Mouse (Mus musculus) heart, postnatal 0 days (tissue): ENCODE data around the gene Vps8. TPM values are rescaled to one million over a fixed set of nuclear protein-coding genes. Genes with fewer than 3 reads are reported as not detected.
A peak's percentile ranks its signal among the peaks of the same experiment; 100 is the strongest.

Experiments used
- ATAC-seq: fragments of 200-750 bp; cut with Nextera tagmentation; 2 replicates; pipeline ENCODE4 v1.8.0; 2017; ENCODE audit warnings: low read depth, moderate number of reproducible peaks, moderate library complexity; ENCODE audit not compliant: insufficient read depth
- DNase-seq: peaks from one replicate; pipeline ENCODE4 v3.0.0-alpha.2; 2016; ENCODE audit warnings: low spot score
- H3K27ac ChIP-seq: fragments of 300-500 bp; sonication (generic); 2 replicates; pipeline ENCODE4 v1.5.1; 2014; ENCODE audit warnings: low read depth, mild to moderate bottlenecking
- H3K27me3 ChIP-seq: fragments of 300-500 bp; sonication (generic); 2 replicates; pipeline ENCODE4 v1.6.1; 2014; ENCODE audit warnings: low read length, mixed read lengths; ENCODE audit not compliant: control insufficient read depth, insufficient read depth
- H3K36me3 ChIP-seq: fragments of 300-500 bp; sonication (generic); replicated peaks from 2 replicates; pipeline ENCODE4 v1.6.1; 2014; ENCODE audit warnings: low read length, mixed read lengths; ENCODE audit not compliant: control insufficient read depth, insufficient read depth
- H3K4me1 ChIP-seq: fragments of 300-500 bp; sonication (generic); 2 replicates; pipeline ENCODE4 v1.6.1; 2014; ENCODE audit warnings: antibody characterized with exemption; ENCODE audit not compliant: control insufficient read depth, insufficient read depth
- H3K4me2 ChIP-seq: fragments of 300-500 bp; sonication (generic); 2 replicates; pipeline ENCODE4 v1.6.1; 2014; ENCODE audit warnings: low read depth, mild to moderate bottlenecking, low read length, moderate library complexity
- H3K4me3 ChIP-seq: fragments of 300-500 bp; sonication (generic); 2 replicates; pipeline ENCODE4 v1.5.1; 2014; ENCODE audit warnings: low read depth, low read length
- H3K9ac ChIP-seq: fragments of 300-500 bp; sonication (generic); replicated peaks from 2 replicates; pipeline ENCODE4 v1.6.1; 2014; ENCODE audit warnings: low read depth, low read length, mixed read lengths
- H3K9me3 ChIP-seq: fragments of 300-500 bp; sonication (generic); replicated peaks from 2 replicates; pipeline ENCODE4 v1.6.1; 2016; ENCODE audit warnings: low read length; ENCODE audit not compliant: control insufficient read depth
- CTCF ChIP-seq: IDR thresholded peaks from 2 replicates; pipeline ENCODE4 v1.5.1; 2016; ENCODE audit warnings: antibody characterized with exemption, control low read depth, low read depth
- EP300 ChIP-seq: IDR thresholded peaks from 2 replicates; pipeline ENCODE4 v1.6.1; 2016; ENCODE audit warnings: antibody characterized with exemption, low read depth
- WGBS: fragments of 180-500 bp; shearing (Covaris S2); extraction: QIAGEN DNeasy Blood & Tissue Kit; methylation state at CpG from one replicate; pipeline ENCODE4 v1.1.7; 2014; 5-methylcytosine and 5-hydroxymethylcytosine counted together
- polyA plus RNA-seq: library from polyadenylated mRNA; unstranded; fragments of >200 nt; fragmentation: Nextera tagmentation; extraction: Ambion mirVana; gene quantifications from 2 replicates; pipeline ENCODE4 v1.2.1, GENCODE M21; 2015
- total RNA-seq: library from RNA; depleted of rRNA; stranded (reverse); fragments of >200 nt; gene quantifications from 2 replicates; pipeline ENCODE4 v1.2.3, GENCODE M21; 2014; ENCODE audit warnings: low replicate concordance

The Vps8 gene
- total and polyA plus RNA-seq, 2 experiments from 2014 or later = 21.3 to 94.8 TPM

- WGBS = 67% methylated on average over 8 of the region's 8 CpGs
Observed at GRCm38 (mm10) chr16:21607021-21607650, 184.2 kb downstream of the Vps8 start.

GRCm38 (mm10) chr16:21607651-21608040, 184.7 kb downstream of the Vps8 start:
- DNase-seq = no peak
- ATAC-seq = 0 out of 2 replicates have a peak, but pooled peaks have one; percentile 24

More at GRCm38 (mm10) chr16:21607021-21607650, 184.2 kb downstream of the Vps8 start:
- Histone ChIP-seq H3K4me3 (no peak overlapping the region), H3K27ac (0 out of 2 replicates have a peak overlapping the region, but pooled peaks have one; percentile 26), H3K4me2 (no peak overlapping the region), H3K9me3 (no peaks in the 10 kb centered on the region), H3K9ac (no peak overlapping the region), H3K36me3 (no peaks in the 10 kb centered on the region), H3K4me1 (peaks cover 34% of the 10 kb centered on the region), H3K27me3 (no peaks in the 10 kb centered on the region)
- ATAC-seq (no peak), DNase-seq (no peak)
- TF ChIP-seq CTCF (no peak), EP300 (no peak)

GRCm38 (mm10) chr16:21608176-21608865, 185.4 kb downstream of the Vps8 start:
- peaks cover 34% of the 10 kb centered on the region for H3K4me1 ChIP-seq
- no peaks in the 10 kb centered on the region for H3K9me3 ChIP-seq
- peak overlapping the region; percentile 75 for H3K27ac ChIP-seq
- H3K27me3 ChIP-seq = no peaks in the 10 kb centered on the region
- no peak overlapping the region for H3K9ac ChIP-seq
- WGBS = 41% methylated on average over 10 of the region's 10 CpGs
- ATAC-seq = peak; percentile 71
- H3K4me2 ChIP-seq = no peak overlapping the region
- TF ChIP-seq CTCF (no peak), EP300 (no peak)
- no peak overlapping the region for H3K4me3 ChIP-seq
- DNase-seq = peak; percentile 61
- no peaks in the 10 kb centered on the region for H3K36me3 ChIP-seq

More at GRCm38 (mm10) chr16:21607651-21608040, 184.7 kb downstream of the Vps8 start:
- peak overlapping the region; percentile 18; the same call in 1 of the 2 replicates for H3K27ac ChIP-seq
- H3K4me2 ChIP-seq = no peak overlapping the region
- H3K27me3 ChIP-seq = no peaks in the 10 kb centered on the region
- WGBS = 52% methylated on average over 5 of the region's 5 CpGs
- no peak overlapping the region for H3K4me3 ChIP-seq
- no peaks in the 10 kb centered on the region for H3K36me3 ChIP-seq
- H3K9me3 ChIP-seq = no peaks in the 10 kb centered on the region
- no peak overlapping the region for H3K9ac ChIP-seq
- TF ChIP-seq EP300 (no peak), CTCF (no peak)
- peaks cover 34% of the 10 kb centered on the region for H3K4me1 ChIP-seq

- no peaks in the 10 kb centered on the region for H3K36me3 ChIP-seq
- H3K27me3 ChIP-seq = no peaks in the 10 kb centered on the region
- no peak overlapping the region for H3K9ac ChIP-seq
- ATAC-seq (no peak), DNase-seq (no peak)
- no peak overlapping the region for H3K27ac ChIP-seq
- no peaks in the 10 kb centered on the region for H3K9me3 ChIP-seq
- 92% methylated on average over 4 of the region's 4 CpGs for WGBS
- no peak overlapping the region for H3K4me2 ChIP-seq
- peaks cover 34% of the 10 kb centered on the region for H3K4me1 ChIP-seq
- TF ChIP-seq CTCF = no peak
- no peak for TF ChIP-seq EP300
- H3K4me3 ChIP-seq = no peak overlapping the region
Observed at GRCm38 (mm10) chr16:21610473-21610872, 187.6 kb downstream of the Vps8 start.

GRCm38 (mm10) chr16:21615802-21616201, 192.9 kb downstream of the Vps8 start:
- WGBS = 68% methylated on average over 7 of the region's 7 CpGs
- peak; percentile 45 for DNase-seq
- H3K9me3 ChIP-seq = no peaks in the 10 kb centered on the region
- H3K27ac ChIP-seq = no peak overlapping the region
- no peak overlapping the region for H3K9ac ChIP-seq
- no peaks in the 10 kb centered on the region for H3K36me3 ChIP-seq
- no peaks in the 10 kb centered on the region for H3K4me1 ChIP-seq
- H3K4me2 ChIP-seq = no peak overlapping the region
- no peaks in the 10 kb centered on the region for H3K27me3 ChIP-seq
- TF ChIP-seq EP300 (no peak), CTCF (peak; percentile 60)
- ATAC-seq = no peak
- no peak overlapping the region for H3K4me3 ChIP-seq
